Mouse (Mus musculus) myocyte (in vitro differentiated cells): ENCODE data around the gene Atg9a. TPM values are rescaled to one million over a fixed set of nuclear protein-coding genes. Genes with fewer than 3 reads are reported as not detected.

Source experiments
- H3K27me3 ChIP-seq: one replicate; pipeline ENCODE4 v1.6.1; 2011; ENCODE audit not compliant: control insufficient read depth, insufficient read depth, insufficient read length
- H3K36me3 ChIP-seq: one replicate; pipeline ENCODE4 v1.6.1; 2011; ENCODE audit not compliant: control insufficient read depth, insufficient read depth
- H3K4me2 ChIP-seq: one replicate; pipeline ENCODE4 v1.6.1; 2011; ENCODE audit warnings: low read depth, control low read depth
- H3K4me3 ChIP-seq: one replicate; pipeline ENCODE4 v1.5.1; 2011; ENCODE audit warnings: mild to moderate bottlenecking, control low read depth, moderate library complexity
- H3K79me2 ChIP-seq: one replicate; pipeline ENCODE4 v1.6.1; 2011; ENCODE audit not compliant: control insufficient read depth, insufficient read depth
- H3ac ChIP-seq: one replicate; pipeline ENCODE4 v1.6.1; 2011; ENCODE audit not compliant: control insufficient read depth, insufficient read length
- CEBPB ChIP-seq: IDR thresholded peaks from 2 replicates; pipeline ENCODE4 v1.6.1; 2011; ENCODE audit warnings: mild to moderate bottlenecking, moderate library complexity; ENCODE audit not compliant: poor library complexity, insufficient read depth, severe bottlenecking
- E2F4 ChIP-seq: IDR thresholded peaks from one replicate; pipeline ENCODE4 v1.6.1; 2011; ENCODE audit warnings: mild to moderate bottlenecking, control low read depth, moderate library complexity; ENCODE audit not compliant: insufficient read depth
- MAX ChIP-seq: IDR thresholded peaks from one replicate; pipeline ENCODE4 v1.6.1; 2011; ENCODE audit warnings: low read depth, mild to moderate bottlenecking, control low read depth
- MYOD1 ChIP-seq, 3 experiments: IDR thresholded peaks; one replicate each; pipeline ENCODE4 v1.6.1; 2011; ENCODE audit warnings: control low read depth in 2 of 3, low read depth in 2 of 3, mild to moderate bottlenecking in 2 of 3, moderate library complexity in 1 of 3; ENCODE audit not compliant: insufficient read length in 2 of 3, control insufficient read depth in 1 of 3
- MYOG ChIP-seq, 3 experiments: IDR thresholded peaks; one replicate each; pipeline ENCODE4 v1.6.1; 2011; ENCODE audit warnings: control low read depth in 2 of 3, low read depth in 2 of 3, mild to moderate bottlenecking in 2 of 3; ENCODE audit not compliant: insufficient read length in 2 of 3, control insufficient read depth in 1 of 3, insufficient read depth in 1 of 3
- POLR2A ChIP-seq: IDR thresholded peaks from one replicate; pipeline ENCODE4 v1.6.1; 2011; ENCODE audit warnings: low read depth, mild to moderate bottlenecking, control low read depth, moderate library complexity; ENCODE audit not compliant: insufficient read length
- POLR2AphosphoS2 ChIP-seq: IDR thresholded peaks from one replicate; pipeline ENCODE4 v1.6.1; 2011; ENCODE audit warnings: low read depth, control low read depth; ENCODE audit not compliant: insufficient read length
- REST ChIP-seq: IDR thresholded peaks from one replicate; pipeline ENCODE4 v1.6.1; 2011; ENCODE audit warnings: mild to moderate bottlenecking, control low read depth, moderate library complexity; ENCODE audit not compliant: insufficient read depth, insufficient read length
- SRF ChIP-seq: IDR thresholded peaks from one replicate; pipeline ENCODE4 v1.6.1; 2011; ENCODE audit warnings: low read depth; ENCODE audit not compliant: control insufficient read depth, insufficient read length
- TCF12 ChIP-seq: IDR thresholded peaks from one replicate; pipeline ENCODE4 v1.6.1; 2011; ENCODE audit warnings: mild to moderate bottlenecking, control low read depth; ENCODE audit not compliant: poor library complexity, insufficient read depth, severe bottlenecking
- TCF3 ChIP-seq: IDR thresholded peaks from one replicate; pipeline ENCODE4 v1.6.1; 2011; ENCODE audit warnings: low read depth, control low read depth; ENCODE audit not compliant: insufficient read length
- USF1 ChIP-seq: IDR thresholded peaks from one replicate; pipeline ENCODE4 v1.6.1; 2011; ENCODE audit warnings: low read depth, mild to moderate bottlenecking, control low read depth, moderate library complexity
- polyA plus RNA-seq: library from polyadenylated mRNA; unstranded; fragments of >200 nt; fragmentation: generic; extraction: Trizol; gene quantifications from one replicate; pipeline ENCODE4 v1.2.1, GENCODE M21; 2012; ENCODE audit warnings: missing spikeins

The Atg9a gene
- polyA plus RNA-seq, 1 experiment, result 44.6 TPM

- peaks cover 22% of the 10 kb centered on the region for H3K79me2 ChIP-seq
- peaks cover 10% of the 10 kb centered on the region for H3K36me3 ChIP-seq
- no peaks in the 10 kb centered on the region for H3K27me3 ChIP-seq
- TF ChIP-seq MYOG (IDR thresholded peaks at IDR 0.05; ENCODE audit: control insufficient read depth in 1 of 3, insufficient read depth in 1 of 3, insufficient read length in 2 of 3, low read depth in 2 of 3) (no peak), POLR2AphosphoS2 (no peak)
- no peak overlapping the region for H3ac ChIP-seq
- no peak overlapping the region for H3K4me2 ChIP-seq
- no peak overlapping the region for H3K4me3 ChIP-seq
These were observed 17.1 kb upstream of the Atg9a start for GRCm38 (mm10) chr1:75208967-75209678.

GRCm38 (mm10) chr1:75201236-75201635 is 9.2 kb upstream of the Atg9a start:
- no peak for TF ChIP-seq E2F4
- no peak for TF ChIP-seq TCF12
- TF ChIP-seq USF1, result no peak
- TF ChIP-seq MAX, result no peak
- TF ChIP-seq REST, result no peak
- TF ChIP-seq MYOD1 (IDR thresholded peaks at IDR 0.05; ENCODE audit: control insufficient read depth in 1 of 3, insufficient read length in 2 of 3, low read depth in 2 of 3), result no peak
- Histone ChIP-seq H3K36me3 (peaks cover 15% of the 10 kb centered on the region), H3K4me2 (no peak overlapping the region), H3K27me3 (no peaks in the 10 kb centered on the region), H3ac (no peak overlapping the region), H3K4me3 (no peak overlapping the region), H3K79me2 (no peaks in the 10 kb centered on the region)

DNA sequence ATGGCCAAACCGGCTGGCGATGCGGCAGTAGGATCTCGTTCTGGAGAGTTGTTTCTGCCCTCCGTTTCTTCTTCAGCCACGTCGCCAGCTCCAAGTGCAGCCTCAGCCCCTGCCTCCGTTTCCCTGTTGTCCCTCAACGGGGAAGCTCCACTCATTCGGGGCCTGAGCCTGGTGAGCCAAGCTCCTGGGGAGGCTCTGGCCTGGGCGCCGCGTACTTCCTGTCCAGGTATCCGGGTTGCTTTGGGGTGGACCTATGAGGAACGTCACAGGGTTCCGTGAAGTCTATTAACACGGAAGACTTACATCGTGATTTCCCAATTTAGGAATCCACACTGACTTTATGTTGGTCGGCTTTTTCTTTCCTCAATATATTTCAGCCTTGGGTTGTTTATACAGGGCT is 456 bp upstream of the Atg9a start:
- no peaks in the 10 kb centered on the region for H3K27me3 ChIP-seq
- peaks cover 24% of the 10 kb centered on the region for H3K36me3 ChIP-seq
- H3ac ChIP-seq, result peak overlapping the region; percentile 89
- TF ChIP-seq TCF12, result no peak
- no peak for TF ChIP-seq USF1
- no peak for TF ChIP-seq TCF3
- TF ChIP-seq SRF, result no peak
- no peak for TF ChIP-seq REST
- TF ChIP-seq POLR2A, result no peak
- no peak for TF ChIP-seq MYOD1 (IDR thresholded peaks at IDR 0.05; ENCODE audit: control insufficient read depth in 1 of 3, insufficient read length in 2 of 3, low read depth in 2 of 3)
- no peak for TF ChIP-seq E2F4
- TF ChIP-seq MYOG (IDR thresholded peaks at IDR 0.05; ENCODE audit: control insufficient read depth in 1 of 3, insufficient read depth in 1 of 3, insufficient read length in 2 of 3, low read depth in 2 of 3), result no peak
- no peak for TF ChIP-seq CEBPB
- no peak for TF ChIP-seq POLR2AphosphoS2
- no peak for TF ChIP-seq MAX
- peaks cover 6% of the 10 kb centered on the region for H3K79me2 ChIP-seq
- peak overlapping the region; percentile 69 for H3K4me2 ChIP-seq
- peak overlapping the region; percentile 94 for H3K4me3 ChIP-seq

- Histone ChIP-seq H3K27me3 (no peaks in the 10 kb centered on the region), H3K79me2 (peaks cover 6% of the 10 kb centered on the region), H3K4me3 (peak overlapping the region; percentile 94), H3ac (peak overlapping the region; percentile 89), H3K36me3 (peaks cover 19% of the 10 kb centered on the region), H3K4me2 (peak overlapping the region; percentile 93)
- TF ChIP-seq MYOG (IDR thresholded peaks at IDR 0.05; ENCODE audit: control insufficient read depth in 1 of 3, insufficient read depth in 1 of 3, insufficient read length in 2 of 3, low read depth in 2 of 3), result no peak
- no peak for TF ChIP-seq MAX
- TF ChIP-seq TCF12, result no peak
- no peak for TF ChIP-seq TCF3
- TF ChIP-seq SRF, result no peak
- no peak for TF ChIP-seq E2F4
- TF ChIP-seq CEBPB, result no peak
These were observed 756 bp downstream of the Atg9a start for GRCm38 (mm10) chr1:75191258-75191621.

DNA sequence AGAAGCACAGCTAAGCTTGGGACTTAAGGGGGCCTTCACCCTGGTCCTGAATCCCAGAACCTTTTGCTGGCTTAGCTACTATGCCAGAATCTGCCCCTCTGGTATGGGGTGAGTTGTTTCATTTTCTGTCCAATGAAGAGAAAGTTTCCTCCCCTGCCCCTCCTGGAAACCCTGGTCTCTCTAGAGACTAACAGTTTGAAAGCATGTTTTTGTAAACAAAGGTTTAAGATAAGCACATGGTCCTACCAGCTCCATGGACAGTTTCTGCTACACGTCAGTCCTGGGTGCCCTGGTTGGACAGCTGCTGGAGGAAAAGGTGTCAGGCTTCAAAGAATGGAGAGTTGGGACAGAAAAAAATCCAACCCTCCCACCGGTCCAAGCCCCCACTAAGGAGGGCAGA is 1.4 kb downstream of the Atg9a start:
- Histone ChIP-seq H3K4me3 (peak overlapping the region; percentile 94), H3K27me3 (no peaks in the 10 kb centered on the region), H3K79me2 (peaks cover 6% of the 10 kb centered on the region), H3ac (no peak overlapping the region), H3K36me3 (peaks cover 13% of the 10 kb centered on the region), H3K4me2 (peak overlapping the region; percentile 93)
- TF ChIP-seq CEBPB, result no peak
- TF ChIP-seq MYOG (IDR thresholded peaks at IDR 0.05; ENCODE audit: control insufficient read depth in 1 of 3, insufficient read depth in 1 of 3, insufficient read length in 2 of 3, low read depth in 2 of 3), result no peak
- no peak for TF ChIP-seq MYOD1 (IDR thresholded peaks at IDR 0.05; ENCODE audit: control insufficient read depth in 1 of 3, insufficient read length in 2 of 3, low read depth in 2 of 3)
- TF ChIP-seq REST, result no peak
- TF ChIP-seq SRF, result no peak
- TF ChIP-seq MAX, result no peak
- TF ChIP-seq TCF3, result no peak
- no peak for TF ChIP-seq POLR2A
- no peak for TF ChIP-seq POLR2AphosphoS2
- TF ChIP-seq USF1, result no peak
- no peak for TF ChIP-seq E2F4
- no peak for TF ChIP-seq TCF12
